Mouse (Mus musculus) ES-CJ7 (cell line): ENCODE data around the gene Med12l.

ENCODE experiments used
- DNase-seq: peaks from one replicate; pipeline ENCODE4 v3.0.0; 2011; ENCODE audit warnings: low read depth, low spot score

Gene Med12l

DNA sequence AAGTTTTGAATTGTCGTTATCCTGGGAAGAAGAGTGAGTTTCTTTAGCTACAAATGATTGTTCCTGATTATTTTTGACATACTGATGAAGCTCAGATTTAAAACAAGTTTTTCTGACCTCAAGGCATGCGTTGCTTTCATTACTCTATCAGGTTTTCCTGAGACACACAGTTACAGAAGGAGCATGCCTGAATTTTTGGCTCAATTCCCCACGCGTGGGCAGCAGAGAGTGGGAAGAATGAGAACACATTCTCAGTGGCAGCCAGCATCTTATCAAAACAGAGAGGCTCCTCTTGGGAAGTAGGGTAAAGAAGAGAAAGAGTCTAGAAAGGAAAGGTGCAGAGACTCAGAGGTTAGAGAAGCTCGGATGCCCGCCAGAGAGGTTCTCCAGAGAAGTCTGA is 237.8 kb downstream of the Med12l start:
- no peak for DNase-seq

DNA sequence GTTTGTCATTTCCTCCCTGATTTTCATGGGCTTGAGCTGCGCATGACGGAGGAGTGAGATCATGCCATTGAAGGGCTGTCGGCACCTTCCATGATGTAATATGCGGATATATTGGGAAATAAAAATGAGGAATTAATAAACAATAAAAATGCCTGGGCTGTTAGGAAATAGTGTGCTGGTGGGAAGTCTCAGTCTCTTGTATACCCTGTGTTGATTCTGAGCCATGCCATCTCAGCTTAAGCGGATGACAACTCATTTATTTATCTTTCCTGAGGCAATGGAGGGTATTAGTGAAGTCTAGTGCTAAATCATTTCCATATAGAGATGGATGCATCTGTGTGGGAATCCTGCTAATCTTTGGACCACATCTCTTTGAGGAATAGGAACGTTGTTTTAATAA is 242.4 kb downstream of the Med12l start:
- no peak for DNase-seq

DNA sequence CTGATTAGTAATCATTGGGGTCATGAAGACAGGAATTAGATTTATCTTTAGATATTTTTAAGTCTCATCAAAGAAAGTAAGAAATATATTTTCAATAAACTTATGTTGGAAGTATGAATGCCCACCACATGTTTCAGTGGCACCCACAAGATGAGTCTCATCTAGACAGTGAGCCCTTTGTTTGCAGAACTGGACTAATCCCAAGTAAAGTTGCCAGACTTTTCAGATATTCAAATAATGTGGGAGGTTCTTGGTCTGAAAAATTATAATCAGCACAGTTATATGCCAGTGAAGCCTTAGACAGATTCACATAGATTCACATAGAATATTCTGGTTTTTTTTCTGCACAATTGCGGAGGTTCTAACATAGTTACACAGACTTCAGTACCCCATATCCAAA is 244.8 kb downstream of the Med12l start:
- no peak for DNase-seq

DNA sequence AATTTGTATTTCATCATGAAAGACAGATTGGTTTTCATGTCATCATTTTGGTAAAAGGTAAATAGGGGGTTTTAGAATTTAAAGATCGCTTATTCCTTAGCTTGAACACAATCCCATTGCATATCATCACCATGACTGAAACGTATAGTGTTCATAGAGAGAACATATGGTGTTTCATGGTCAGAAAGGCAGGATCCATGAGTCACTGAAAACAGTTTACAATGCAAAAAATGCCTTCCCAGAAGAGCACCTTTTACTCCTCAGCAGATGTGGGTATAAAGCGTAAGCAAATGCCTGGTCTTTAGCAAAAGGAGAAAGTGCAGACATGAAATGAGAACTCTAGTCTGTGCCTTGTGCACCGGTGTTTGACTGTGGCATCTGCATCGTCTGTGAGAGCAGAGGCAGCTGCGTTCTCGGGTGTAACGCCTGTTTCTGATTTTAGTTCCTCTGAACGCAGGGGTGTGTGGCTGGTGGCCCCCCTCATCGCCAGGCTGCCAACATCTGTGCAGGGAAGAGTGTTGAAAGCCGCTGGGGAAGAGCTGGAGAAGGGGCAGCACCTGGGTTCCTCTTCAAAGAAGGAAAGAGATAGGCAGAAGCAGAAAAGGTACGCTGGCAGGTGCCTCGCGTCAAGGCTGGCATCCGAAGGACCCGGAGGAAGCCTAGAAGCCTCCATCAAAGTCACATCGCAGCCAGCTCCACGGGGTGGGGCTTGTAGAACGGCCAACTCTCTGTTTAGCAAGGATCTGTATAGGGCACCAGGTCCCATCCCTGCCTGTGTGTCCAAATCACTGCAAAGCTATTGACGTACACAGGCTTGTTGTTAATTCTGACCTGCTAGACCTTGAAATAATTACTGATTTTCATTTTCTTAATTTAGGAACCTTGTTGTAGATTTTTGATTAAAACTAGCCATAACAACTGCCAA is 252.4 kb downstream of the Med12l start:
- no peak for DNase-seq

DNA sequence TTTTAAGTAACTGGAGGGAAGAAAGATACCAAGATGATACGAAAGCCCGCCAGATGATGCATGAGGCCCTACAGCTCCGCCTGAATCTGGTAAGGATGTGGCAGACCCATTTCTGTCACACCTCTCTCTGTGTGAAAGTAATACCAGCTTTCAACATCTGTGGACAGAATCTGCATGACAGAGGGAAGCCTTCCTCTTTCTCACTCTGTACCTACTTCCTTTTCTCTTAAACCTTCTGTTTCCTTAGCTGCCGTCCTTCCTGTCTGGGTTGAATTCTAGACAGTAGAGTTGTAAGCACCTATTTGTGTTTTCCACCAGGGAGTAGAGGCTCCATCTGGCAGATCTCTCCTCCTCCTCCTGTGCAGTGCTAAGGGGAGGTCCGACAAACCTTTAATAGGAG is 255.1 kb downstream of the Med12l start:
- peak; percentile 7 for DNase-seq

DNA sequence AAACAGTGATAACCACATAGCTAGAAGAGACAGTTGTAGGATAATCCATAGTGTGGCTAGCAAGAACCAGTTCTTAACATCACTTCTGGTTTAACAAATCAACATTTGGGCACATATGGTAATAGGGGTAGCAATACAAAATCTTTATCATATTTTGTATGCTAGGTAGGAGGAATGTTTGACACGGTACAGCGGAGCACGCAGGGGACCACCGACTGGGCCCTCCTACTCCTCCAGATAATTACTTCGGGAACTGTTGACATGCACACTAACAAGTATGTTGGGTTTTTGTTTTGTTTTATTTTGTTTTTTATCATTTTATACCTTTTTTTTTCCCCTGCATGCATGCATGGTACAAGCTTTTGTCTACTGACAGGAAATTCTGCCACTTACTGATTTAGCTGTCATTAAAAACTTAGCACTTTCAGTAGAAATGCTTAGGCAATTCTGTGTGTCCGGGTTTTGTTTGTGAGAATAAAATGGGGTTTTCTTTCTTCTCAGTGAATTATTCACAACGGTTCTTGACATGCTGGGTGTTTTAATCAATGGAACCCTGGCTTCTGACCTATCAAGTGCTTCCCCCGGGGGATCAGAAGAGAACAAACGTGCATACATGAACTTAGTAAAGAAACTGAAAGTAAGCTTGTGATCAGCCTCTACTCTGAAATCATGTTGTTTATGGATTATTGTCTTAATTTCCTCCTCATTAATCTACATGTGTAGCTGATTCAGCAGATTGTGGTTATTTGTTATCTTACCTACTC is 256.3 kb downstream of the Med12l start:
- no peak for DNase-seq

DNA sequence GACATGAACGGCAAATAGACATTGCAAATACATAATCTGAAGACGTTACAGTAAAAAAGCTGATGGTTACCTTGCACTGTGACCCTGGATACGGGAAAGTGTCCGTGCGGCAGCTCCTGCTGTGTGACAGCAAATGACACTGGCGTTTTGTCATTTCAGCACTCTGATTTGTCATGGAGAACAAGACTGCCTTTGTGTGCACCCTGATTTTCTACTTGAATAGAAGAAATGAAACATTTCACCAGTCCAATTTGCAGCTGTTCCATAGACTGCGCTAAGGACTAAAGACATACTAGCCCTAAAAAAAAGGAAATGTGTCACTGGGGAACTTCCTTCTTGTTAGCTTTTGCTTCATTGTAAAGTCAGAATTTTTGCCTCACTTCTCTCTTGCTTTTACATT is 257.1 kb downstream of the Med12l start, which contains the start of gene P2ry12:
Gene P2ry12 (minus strand): TSS at position 168 of the 400 bp plus-strand sequence.
- no peak for DNase-seq

DNA sequence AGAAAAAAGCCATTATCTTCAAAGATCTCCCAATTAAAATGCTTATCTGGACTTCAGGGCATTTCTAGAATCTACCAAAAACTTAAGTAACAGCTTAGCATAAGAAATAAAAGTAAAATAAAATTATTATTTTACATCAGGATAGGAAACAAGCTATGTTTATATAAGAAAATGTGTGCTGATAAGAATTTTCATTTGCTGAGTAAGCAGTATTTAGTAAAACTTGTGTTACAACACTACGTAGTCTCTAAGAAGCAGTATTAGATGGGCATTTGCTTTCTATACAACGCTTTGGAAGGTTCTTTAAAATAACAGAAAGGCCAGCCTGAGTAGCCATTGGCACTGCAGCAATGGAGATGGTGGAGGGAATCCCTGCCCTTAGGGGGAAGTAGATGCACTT is 257.8 kb downstream of the Med12l start:
- DNase-seq, result no peak

DNA sequence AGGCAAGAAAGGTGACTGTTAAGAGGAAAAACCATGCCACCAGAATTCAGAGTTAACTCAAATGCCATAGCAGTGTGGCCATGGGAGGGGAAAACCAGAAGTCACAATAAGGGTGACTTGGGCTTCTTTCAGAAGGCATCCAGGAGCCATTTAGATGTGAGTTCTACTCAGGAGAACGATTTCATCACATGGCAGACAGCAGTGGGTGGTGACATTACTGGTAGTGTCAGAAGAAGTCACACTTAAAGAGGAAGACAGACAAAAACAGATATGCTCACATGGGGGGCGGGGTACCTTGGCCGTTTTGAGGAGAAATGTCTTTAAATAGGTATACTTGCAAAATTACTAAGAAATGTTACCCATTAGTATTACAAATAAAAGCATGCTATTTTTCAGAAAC is 258.4 kb downstream of the Med12l start:
- DNase-seq, result no peak

DNA sequence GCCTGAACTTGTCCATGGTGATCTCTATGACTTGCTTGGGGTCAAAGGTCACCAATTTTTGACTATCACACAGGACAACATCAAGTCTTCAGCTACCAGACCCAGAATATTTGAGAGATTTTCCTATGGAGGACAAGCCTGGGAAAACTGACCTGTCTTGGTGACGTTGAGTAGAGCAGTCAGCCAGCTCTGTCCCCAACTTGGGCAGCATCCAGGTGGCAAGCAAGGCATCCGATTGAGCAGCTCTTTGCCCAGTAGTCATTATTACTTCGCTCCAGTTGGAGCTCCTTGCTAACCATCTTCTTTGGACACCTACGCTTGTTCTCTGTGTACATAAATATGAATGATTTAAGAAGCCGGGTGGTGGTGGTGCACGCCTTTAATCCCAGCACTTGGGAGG is 265.2 kb downstream of the Med12l start:
- no peak for DNase-seq

DNA sequence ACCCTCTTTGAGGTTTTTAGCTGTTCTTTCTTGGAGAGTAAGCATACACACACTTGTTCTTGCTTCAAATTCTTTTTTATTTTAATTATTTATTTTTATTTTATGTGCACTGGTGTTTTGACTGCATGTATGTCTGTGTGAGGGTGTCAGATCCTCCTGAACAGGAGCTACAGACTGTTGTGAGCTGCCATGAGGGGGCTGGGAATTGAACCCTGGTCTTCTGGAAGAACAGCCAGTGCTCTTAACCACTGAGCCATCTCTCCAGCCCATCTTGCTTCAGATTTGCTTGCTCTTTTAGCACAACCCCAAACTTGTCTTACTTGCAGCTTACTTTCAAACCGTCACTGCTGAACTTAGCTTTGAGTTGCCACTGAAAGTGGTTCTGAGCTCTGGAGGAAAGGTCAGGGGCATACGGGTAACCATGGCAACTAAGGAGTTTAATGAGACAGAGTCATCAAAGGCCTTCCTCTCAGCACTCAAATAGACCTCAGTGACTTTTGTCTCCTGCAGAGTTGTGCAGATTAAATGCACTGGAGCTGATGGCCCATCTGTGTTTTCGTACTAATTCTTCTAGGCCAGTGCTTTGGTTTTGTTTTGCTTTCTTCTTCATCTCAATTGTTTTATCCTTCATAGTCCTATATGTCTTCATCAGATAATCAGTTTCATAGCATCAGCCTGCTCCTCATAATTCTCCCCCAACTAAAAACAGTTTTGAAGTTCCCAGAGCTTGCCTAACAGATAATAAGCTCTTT is 272.1 kb downstream of the Med12l start:
- DNase-seq, result no peak

DNA sequence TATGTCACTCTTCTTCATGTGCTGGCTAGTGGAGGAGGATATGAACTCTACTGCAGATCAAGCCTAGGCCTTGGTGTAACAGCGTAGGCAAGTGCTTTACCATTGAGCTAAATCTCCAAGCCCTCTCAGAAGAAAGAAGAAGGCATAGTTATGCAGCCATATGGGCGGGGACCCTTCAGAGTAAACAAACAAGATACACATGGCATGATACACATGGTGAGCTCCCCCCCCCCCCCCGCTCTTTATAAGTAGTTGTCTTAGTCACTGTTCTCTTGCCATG is 272.6 kb downstream of the Med12l start:
- no peak for DNase-seq

DNA sequence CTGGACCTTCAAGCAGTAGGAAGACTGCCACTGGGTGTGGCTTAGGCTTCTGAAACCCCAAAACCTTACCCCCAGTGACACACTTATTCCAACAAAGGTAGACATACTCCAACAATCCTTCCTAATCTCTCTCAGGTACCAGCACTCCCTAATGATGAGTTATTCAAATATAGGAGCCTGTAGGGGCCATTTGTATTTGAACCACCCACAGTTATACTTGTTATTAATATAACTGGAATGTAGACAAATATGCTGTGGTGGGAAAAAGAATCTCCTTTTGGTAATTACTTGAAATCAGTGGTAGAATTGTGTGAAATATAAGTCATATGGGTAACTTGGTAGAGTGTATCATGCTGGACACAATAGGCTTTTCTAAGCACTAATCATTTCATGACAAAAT is 273.0 kb downstream of the Med12l start:
- no peak for DNase-seq

DNA sequence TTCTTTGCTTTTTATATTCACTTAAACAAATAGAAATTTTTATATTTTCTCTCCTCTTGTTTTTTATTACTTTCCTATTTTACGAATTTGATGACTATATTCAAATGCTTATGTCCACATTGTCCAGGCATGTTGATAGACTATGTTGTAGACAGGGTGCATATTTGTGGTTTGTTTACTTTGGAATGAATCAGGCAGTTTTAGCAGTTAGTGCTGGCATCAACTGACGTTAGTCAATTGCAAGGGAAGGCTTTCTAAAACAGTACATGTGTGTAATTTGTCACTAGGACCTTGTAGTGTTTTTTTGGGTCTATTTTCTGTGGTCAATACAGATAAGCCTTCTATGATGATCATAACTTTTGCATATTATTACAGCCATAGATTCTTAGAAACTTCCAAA is 284.9 kb downstream of the Med12l start:
- no peak for DNase-seq

DNA sequence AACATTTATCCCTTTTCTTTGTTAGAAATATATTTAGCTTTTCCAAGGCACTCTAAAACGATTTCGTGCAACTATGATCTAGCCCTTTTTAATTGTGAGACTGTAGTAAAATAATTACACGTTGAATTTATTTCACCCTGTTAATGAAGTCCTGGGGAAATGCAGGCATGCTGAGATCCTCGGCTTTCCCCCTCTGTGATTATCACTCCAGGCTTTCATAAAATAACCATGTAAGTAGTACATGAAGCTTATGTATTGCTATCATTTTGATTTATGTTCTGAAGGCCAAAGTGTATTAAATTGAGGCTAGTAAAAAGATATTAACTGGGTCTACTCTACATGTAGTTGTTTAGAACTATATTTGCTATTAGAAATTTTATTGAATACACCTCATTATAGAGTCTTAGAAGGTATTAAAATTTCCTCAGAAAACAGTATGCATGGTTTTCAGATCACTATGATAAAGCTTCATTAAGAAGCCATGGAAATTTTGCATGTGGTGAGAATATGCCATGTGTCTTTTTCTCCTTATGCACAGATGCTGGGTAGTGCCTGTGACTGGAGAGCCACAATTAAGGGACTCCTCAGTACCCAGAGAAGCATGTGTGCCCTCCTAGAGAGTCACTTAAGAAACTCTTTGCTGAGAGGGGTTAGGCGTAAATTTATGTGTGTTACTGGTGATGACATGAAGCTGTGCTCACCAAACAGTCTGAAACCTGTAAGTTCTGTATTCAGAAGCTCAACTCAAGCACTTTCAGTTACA is 288.0 kb downstream of the Med12l start:
- DNase-seq, result no peak

DNA sequence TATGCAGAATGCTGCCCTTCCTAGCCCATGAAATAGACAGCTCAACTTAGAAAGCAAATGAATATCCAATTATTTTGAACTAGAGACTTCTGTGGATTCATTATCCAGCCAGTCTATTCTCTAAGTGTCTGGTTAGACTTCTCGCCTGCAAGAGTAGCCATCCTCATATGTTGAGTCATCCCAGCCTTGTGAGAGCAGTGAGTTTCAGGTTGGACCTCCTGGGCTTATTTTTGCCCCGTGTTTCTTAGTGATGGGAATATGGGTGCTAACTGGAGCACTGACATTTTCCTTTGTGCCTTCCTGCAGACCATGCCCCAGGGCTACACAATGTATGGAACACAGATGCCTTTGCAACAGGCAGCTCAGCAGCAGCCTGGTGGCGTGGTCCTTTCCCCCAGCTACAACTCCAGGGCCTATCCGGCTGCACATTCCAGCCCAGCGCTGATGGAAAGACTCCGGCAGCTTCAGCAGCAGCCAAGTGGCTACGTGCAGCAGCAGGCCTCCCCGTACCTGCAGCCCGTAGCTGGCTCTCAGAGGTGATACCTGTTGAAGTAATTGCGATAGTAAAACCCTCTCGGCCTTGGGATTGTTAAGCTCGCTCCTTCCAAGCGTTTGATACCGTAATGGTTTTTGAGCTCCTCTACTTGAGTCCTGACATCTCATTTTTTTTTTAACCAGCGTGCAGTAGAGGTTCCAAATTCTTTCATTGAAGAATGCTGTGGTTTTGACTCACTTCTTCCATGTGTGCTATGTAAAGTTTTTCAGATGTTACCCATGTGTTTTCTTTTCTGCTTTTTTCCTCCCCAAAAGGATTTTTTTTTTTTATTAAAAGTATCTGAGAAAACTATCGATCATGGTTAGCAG is 290.3 kb downstream of the Med12l start:
- no peak for DNase-seq

DNA sequence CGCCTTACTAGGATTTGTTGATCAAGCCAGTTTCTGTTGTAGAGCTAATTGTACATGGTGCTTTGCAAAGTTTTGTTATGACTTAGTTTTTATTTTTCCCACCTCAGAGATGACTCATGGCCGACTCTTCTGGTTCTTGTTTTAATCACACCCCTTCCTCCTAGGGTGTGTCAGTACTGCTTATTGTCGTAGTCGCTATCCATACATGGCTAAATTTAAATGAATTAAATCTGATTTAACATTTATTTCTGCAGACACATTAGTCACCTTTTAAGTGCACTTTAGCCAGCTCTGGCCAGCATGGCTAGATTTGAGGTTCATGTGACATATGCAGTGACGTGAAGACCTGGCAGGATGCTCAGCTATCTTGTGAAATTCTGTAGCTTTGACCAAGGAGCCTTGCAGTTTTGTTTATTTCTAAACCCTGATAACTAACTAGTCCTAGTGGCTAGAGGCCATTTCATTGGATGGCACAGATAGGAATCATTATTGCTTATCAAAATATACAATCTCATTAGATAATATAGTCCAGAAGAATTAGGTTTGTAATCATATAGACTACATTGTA is 291.0 kb downstream of the Med12l start:
- no peak for DNase-seq

DNA sequence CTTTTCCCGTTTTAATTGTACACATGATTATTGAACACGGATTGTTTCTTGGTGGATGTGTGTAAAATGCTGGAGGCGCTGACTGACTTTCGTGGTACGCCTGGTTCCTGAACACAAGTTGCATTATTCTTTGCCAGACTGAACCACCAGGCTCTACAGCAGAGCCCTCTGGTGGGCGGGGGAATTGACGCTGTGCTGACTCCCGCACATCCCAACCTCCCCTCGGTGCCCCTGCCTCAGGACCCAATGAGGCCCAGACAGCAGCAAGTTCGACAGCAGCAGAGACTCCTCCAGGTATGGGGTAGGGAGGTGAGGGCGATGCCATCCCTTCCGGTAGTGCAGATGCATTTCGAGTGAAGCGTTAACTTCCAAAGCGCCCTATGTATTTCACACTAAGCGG is 292.0 kb downstream of the Med12l start:
- peak; percentile 28 for DNase-seq

DNA sequence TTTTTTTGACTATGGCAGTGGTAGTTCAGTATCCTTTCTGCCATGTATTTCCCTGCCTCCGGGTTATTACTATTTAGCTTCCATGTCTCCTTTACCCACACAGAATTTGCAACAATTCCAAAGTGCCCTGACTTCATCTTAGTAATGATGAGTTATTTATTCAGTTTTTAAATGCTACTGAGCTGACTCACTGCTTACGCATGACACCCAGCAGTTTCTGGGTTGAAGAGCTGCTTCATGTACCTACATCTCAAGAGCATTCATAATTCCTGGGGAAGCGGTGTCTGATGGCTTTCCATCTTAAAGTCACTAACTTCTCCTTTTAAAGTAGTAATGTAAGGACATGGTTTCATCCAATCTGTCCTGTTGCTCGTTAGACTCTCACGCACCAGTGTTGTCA is 299.3 kb downstream of the Med12l start:
- DNase-seq, result no peak

DNA sequence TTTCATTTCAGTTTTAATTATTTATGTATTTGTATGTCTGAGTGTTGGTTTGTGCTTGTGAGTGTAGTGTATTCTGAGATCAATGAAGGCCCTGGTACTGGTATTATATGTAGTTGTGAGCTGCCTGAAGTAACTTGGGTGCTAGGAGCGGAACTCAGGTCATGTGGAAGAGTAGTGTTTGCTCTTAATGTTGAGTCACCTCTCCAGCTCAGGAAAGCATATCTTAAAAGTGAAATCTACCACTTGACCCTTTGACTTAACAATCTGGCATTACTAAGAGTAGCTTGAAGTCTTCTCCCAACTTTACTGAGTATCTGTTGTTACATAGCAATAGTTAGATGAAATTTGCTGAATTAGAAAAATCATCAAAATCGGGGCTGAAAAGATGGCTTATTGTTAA is 299.9 kb downstream of the Med12l start:
- no peak for DNase-seq
